Mouse (Mus musculus) embryonic fibroblast, embryonic 13.5 days (primary cell): Measurements from ENCODE around the gene Rnf227.

ENCODE experiments used
- CTCF ChIP-seq: IDR thresholded peaks from 2 replicates; pipeline ENCODE4 v1.5.1; 2011; ENCODE audit warnings: mild to moderate bottlenecking, control low read depth, low read length, moderate library complexity, borderline replicate concordance; ENCODE audit not compliant: insufficient read depth
- POLR2A ChIP-seq: IDR thresholded peaks from 2 replicates; pipeline ENCODE4 v1.6.1; 2011; ENCODE audit warnings: low read depth, mild to moderate bottlenecking, control low read depth, low read length, moderate library complexity

- no peak for TF ChIP-seq CTCF
- peak; percentile 89 for TF ChIP-seq POLR2A
These were observed 8.3 kb upstream of the Rnf227 start for GRCm38 (mm10) chr11:69331929-69332405.
